ENCODE assay signal across 8 mouse cellular contexts in genomic region chr2:167078931-167079495, GRCm38 (mm10). TPM values are rescaled to one million over a fixed set of nuclear protein-coding genes. Genes with fewer than 3 reads are reported as not detected.
DNase-seq lines count a peak whose midpoint lies in the region; ATAC-seq and TF ChIP-seq lines count a peak whose summit lies in the region.

No protein-coding gene starts in this region.

- DNase-seq in cerebellum, postnatal 14 days = no peak
- peak; percentile 31 for DNase-seq in lung, embryonic 14.5 days
- DNase-seq in lung, postnatal 10 days = no peak
- no peak for DNase-seq in frontal cortex, postnatal 10 days (ENCODE audit: low spot score in 2 of 2)
- DNase-seq in embryo, embryonic 10.5 days (ENCODE audit: low spot score) = no peak

- no peak overlapping the region for H3K27ac ChIP-seq in lung, embryonic 14.5 days (ENCODE audit: low read depth)
- H3K27ac ChIP-seq in forebrain, embryonic 15.5 days (replicated peaks) = peak overlapping the region; percentile 68
- H3K27ac ChIP-seq in olfactory bulb, adult 2 months (ENCODE audit: insufficient read depth, low read depth, low read length) = peak overlapping the region; percentile 69; the same call in 1 of the 2 replicates

- no peaks in the 10 kb centered on the region for H3K9me3 ChIP-seq in lung, embryonic 14.5 days (ENCODE audit: low read depth, low read length)
- no peaks in the 10 kb centered on the region for H3K9me3 ChIP-seq in forebrain, embryonic 15.5 days

- H3K36me3 ChIP-seq in lung, embryonic 14.5 days (ENCODE audit: insufficient read depth) = no peaks in the 10 kb centered on the region
- H3K36me3 ChIP-seq in forebrain, embryonic 15.5 days = no peaks in the 10 kb centered on the region

- WGBS in lung, embryonic 14.5 days = 41% methylated on average over 9 of the region's 9 CpGs
- WGBS in forebrain, embryonic 15.5 days = 53% methylated on average over 9 of the region's 9 CpGs
- WGBS in olfactory bulb, adult 2 months = 48% methylated on average over 9 of the region's 9 CpGs

- 0 out of 2 replicates have a peak overlapping the region, but pooled peaks have one; percentile 7 for H3K9ac ChIP-seq in lung, embryonic 14.5 days
- no peak overlapping the region for H3K9ac ChIP-seq in forebrain, embryonic 15.5 days (replicated peaks)

- ATAC-seq in cerebellum, adult (ENCODE audit: insufficient number of reproducible peaks, low FRiP score, low TSS enrichment) = peak; percentile 51; the same call in 1 of the 2 replicates
- ATAC-seq in lung, embryonic 14.5 days (ENCODE audit: insufficient read depth) = 0 out of 2 replicates have a peak, but pooled peaks have one; percentile 25
- peak; percentile 9; the same call in 1 of the 2 replicates for ATAC-seq in forebrain, embryonic 15.5 days (replicated peaks)

- no peak overlapping the region for H3K4me3 ChIP-seq in lung, embryonic 14.5 days (ENCODE audit: low read depth, low read length)
- H3K4me3 ChIP-seq in forebrain, embryonic 15.5 days = no peak overlapping the region
- H3K4me3 ChIP-seq in olfactory bulb, adult 2 months (ENCODE audit: insufficient read depth, low read depth, low read length) = no peak overlapping the region

- peak overlapping the region; percentile 12; the same call in 1 of the 2 replicates for H3K4me2 ChIP-seq in lung, embryonic 14.5 days
- H3K4me2 ChIP-seq in forebrain, embryonic 15.5 days (replicated peaks) = 0 out of 2 replicates have a peak overlapping the region, but pooled peaks have one; percentile 4

- peaks cover 4% of the 10 kb centered on the region for H3K4me1 ChIP-seq in lung, embryonic 14.5 days (ENCODE audit: insufficient read depth)
- peaks cover 22% of the 10 kb centered on the region for H3K4me1 ChIP-seq in forebrain, embryonic 15.5 days
- peaks cover 22% of the 10 kb centered on the region for H3K4me1 ChIP-seq in olfactory bulb, adult 2 months (ENCODE audit: control insufficient read depth, insufficient read depth, low read length)

- TF ChIP-seq POLR2A in olfactory bulb, adult 2 months (IDR thresholded peaks at IDR 0.05; ENCODE audit: insufficient read depth, low read depth, low read length) = no peak

- no peak for TF ChIP-seq CTCF in lung, embryonic 14.5 days (IDR thresholded peaks at IDR 0.05; ENCODE audit: low read depth)
- no peak for TF ChIP-seq CTCF in olfactory bulb, adult 2 months (IDR thresholded peaks at IDR 0.05; ENCODE audit: insufficient read depth, low read depth, low read length)

- H3K27me3 ChIP-seq in lung, embryonic 14.5 days (ENCODE audit: insufficient read depth, low read length) = no peaks in the 10 kb centered on the region
- H3K27me3 ChIP-seq in forebrain, embryonic 15.5 days = no peaks in the 10 kb centered on the region

RNA-seq across cellular contexts. Expression of gene Znfx1, which starts 16.2 kb away (rescaled TPM):
- 7.0 and 8.9 TPM in 2 replicates for polyA plus RNA-seq in lung, embryonic 14.5 days (2014; fragmentation: Nextera tagmentation; extraction: Ambion mirVana)
- polyA plus RNA-seq in forebrain, embryonic 15.5 days (2015; fragmentation: Nextera tagmentation; extraction: Ambion mirVana) = 7.2 and 7.3 TPM in 2 replicates
- not detected in 2 replicates for polyA plus RNA-seq in olfactory bulb, adult 2 months (2012; ENCODE audit: insufficient read depth, insufficient read length, low replicate concordance, missing spikeins)
